Mouse (Mus musculus) limb, embryonic 14.5 days (tissue): ENCODE results near the gene Tas2r102. TPM values are rescaled to one million over a fixed set of nuclear protein-coding genes. Genes with fewer than 3 reads are reported as not detected.

ENCODE experiments used
- ATAC-seq: fragments of 200-750 bp; cut with Nextera tagmentation; 2 replicates; pipeline ENCODE4 v1.8.0; 2017; ENCODE audit warnings: low read depth, moderate number of reproducible peaks, moderate TSS enrichment; ENCODE audit not compliant: low FRiP score
- DNase-seq: peaks from one replicate; pipeline ENCODE4 v3.0.0-alpha.2; 2015; ENCODE audit warnings: low spot score
- H3K27ac ChIP-seq: fragments of 300-500 bp; sonication (generic); replicated peaks from 2 replicates; pipeline ENCODE4 v1.5.1; 2014; ENCODE audit warnings: low read depth, mild to moderate bottlenecking, low read length, moderate library complexity, mixed read lengths
- H3K27me3 ChIP-seq: fragments of 300-500 bp; sonication (generic); 2 replicates; pipeline ENCODE4 v1.6.1; 2014; ENCODE audit warnings: low read length, mixed read lengths; ENCODE audit not compliant: control insufficient read depth, insufficient read depth
- H3K36me3 ChIP-seq: fragments of 300-500 bp; sonication (generic); 2 replicates; pipeline ENCODE4 v1.6.1; 2014; ENCODE audit warnings: mild to moderate bottlenecking, low read length, moderate library complexity, mixed read lengths; ENCODE audit not compliant: control insufficient read depth, insufficient read depth
- H3K4me1 ChIP-seq: fragments of 300-500 bp; sonication (generic); 2 replicates; pipeline ENCODE4 v1.6.1; 2014; ENCODE audit warnings: antibody characterized with exemption, low read length, mixed read lengths; ENCODE audit not compliant: control insufficient read depth, insufficient read depth
- H3K4me2 ChIP-seq: fragments of 300-500 bp; sonication (generic); replicated peaks from 2 replicates; pipeline ENCODE4 v1.6.1; 2014; ENCODE audit warnings: low read depth, mild to moderate bottlenecking, low read length, moderate library complexity; ENCODE audit not compliant: severe bottlenecking
- H3K4me3 ChIP-seq: fragments of 300-500 bp; sonication (generic); replicated peaks from 2 replicates; pipeline ENCODE4 v1.5.1; 2014; ENCODE audit warnings: low read length
- H3K9ac ChIP-seq: fragments of 300-500 bp; sonication (generic); 2 replicates; pipeline ENCODE4 v1.6.1; 2014; ENCODE audit warnings: mild to moderate bottlenecking, low read depth, low read length, moderate library complexity; ENCODE audit not compliant: severe bottlenecking
- H3K9me3 ChIP-seq: fragments of 300-500 bp; sonication (generic); 2 replicates; pipeline ENCODE4 v1.6.1; 2016; ENCODE audit warnings: low read length; ENCODE audit not compliant: control insufficient read depth
- POLR2A ChIP-seq: fragments of 200-500 bp; IDR thresholded peaks from 2 replicates; pipeline ENCODE4 v1.8.0; 2012; ENCODE audit warnings: inconsistent platforms, mild to moderate bottlenecking, moderate library complexity, borderline replicate concordance; ENCODE audit not compliant: insufficient read depth, insufficient read length; ENCODE audit errors: extremely low read depth
- WGBS: fragments of 180-500 bp; shearing (Covaris S2); extraction: QIAGEN DNeasy Blood & Tissue Kit; methylation state at CpG from one replicate; pipeline ENCODE4 v1.1.7; 2014; 5-methylcytosine and 5-hydroxymethylcytosine counted together
- polyA plus RNA-seq, 2 experiments: library from polyadenylated mRNA; depleted of rRNA in 1 of 2; stranded (reverse) in 1 of 2; unstranded in 1 of 2; fragments of >200 nt; fragmentation: Nextera tagmentation in 1 of 2; extraction: Ambion mirVana in 1 of 2; gene quantifications; 2 replicates each; pipeline versions ENCODE4 v1.2.1 to v1.2.3; 2012 to 2014

The Tas2r102 gene
- not detected in 2 replicates for polyA plus RNA-seq (2012; rRNA removed)
- not detected in 2 replicates for polyA plus RNA-seq (2014; fragmentation: Nextera tagmentation; extraction: Ambion mirVana)

GRCm38 (mm10) chr6:132761831-132762230, at the start of gene Tas2r102:
Tas2r102 (plus strand) TSS chr6:132762131.
- Histone ChIP-seq H3K9me3 (no peaks in the 10 kb centered on the region), H3K27ac (no peak within 1 kb of the TSS), H3K4me2 (no peak within 1 kb of the TSS), H3K4me1 (no peaks in the 10 kb centered on the region), H3K4me3 (no peak within 1 kb of the TSS), H3K36me3 (no peaks in the 10 kb centered on the region), H3K9ac (no peak within 1 kb of the TSS), H3K27me3 (no peaks in the 10 kb centered on the region)
- no peak for TF ChIP-seq POLR2A
- no peak for DNase-seq
- WGBS = 94% methylated on average over 2 of the region's 2 CpGs
- ATAC-seq = no peak

- TF ChIP-seq POLR2A = no peak
Observed at GRCm38 (mm10) chr6:132737935-132738334, 24.0 kb upstream of the Tas2r102 start, which contains the start of gene Tas2r115. Tas2r115 (minus strand) TSS chr6:132738035.

GRCm38 (mm10) chr6:132750206-132750605, 11.7 kb upstream of the Tas2r102 start:
- no peaks in the 10 kb centered on the region for H3K36me3 ChIP-seq
- TF ChIP-seq POLR2A = no peak
- H3K27ac ChIP-seq = no peak overlapping the region
- H3K4me2 ChIP-seq = no peak overlapping the region
- ATAC-seq (no peak), DNase-seq (no peak)
- H3K9me3 ChIP-seq = no peaks in the 10 kb centered on the region; the same call in 1 of the 2 replicates
- no peak overlapping the region for H3K4me3 ChIP-seq
- no peak overlapping the region for H3K9ac ChIP-seq
- no peaks in the 10 kb centered on the region for H3K27me3 ChIP-seq
- no peaks in the 10 kb centered on the region for H3K4me1 ChIP-seq
- WGBS = 89% methylated on average over 2 of the region's 2 CpGs

More at GRCm38 (mm10) chr6:132737935-132738334, 24.0 kb upstream of the Tas2r102 start, which contains the start of gene Tas2r115:
- no peak for ATAC-seq
- Histone ChIP-seq H3K4me3 (no peak within 1 kb of the TSS), H3K9me3 (no peaks in the 10 kb centered on the region), H3K36me3 (no peaks in the 10 kb centered on the region), H3K27ac (no peak within 1 kb of the TSS), H3K27me3 (no peaks in the 10 kb centered on the region), H3K4me1 (no peaks in the 10 kb centered on the region), H3K4me2 (no peak within 1 kb of the TSS), H3K9ac (no peak within 1 kb of the TSS)
- WGBS = 65% methylated on average over 2 of the region's 2 CpGs
- DNase-seq = no peak

GRCm38 (mm10) chr6:132754430-132754829, 7.5 kb upstream of the Tas2r102 start, which contains the start of gene Tas2r124:
Tas2r124 (plus strand) TSS chr6:132754730.
- no peak within 1 kb of the TSS for H3K9ac ChIP-seq
- H3K27ac ChIP-seq = no peak within 1 kb of the TSS
- no peaks in the 10 kb centered on the region for H3K27me3 ChIP-seq
- H3K36me3 ChIP-seq = no peaks in the 10 kb centered on the region
- ATAC-seq (no peak), DNase-seq (no peak)
- H3K4me2 ChIP-seq = no peak within 1 kb of the TSS
- no peak for TF ChIP-seq POLR2A
- no peaks in the 10 kb centered on the region; the same call in 1 of the 2 replicates for H3K9me3 ChIP-seq
- H3K4me3 ChIP-seq = no peak within 1 kb of the TSS
- H3K4me1 ChIP-seq = no peaks in the 10 kb centered on the region
- WGBS = 80% methylated on average over 1 of the region's 1 CpGs

GRCm38 (mm10) chr6:132778062-132778461, 16.1 kb downstream of the Tas2r102 start, which contains the start of gene Tas2r136:
Tas2r136 (minus strand) TSS chr6:132778162.
- Histone ChIP-seq H3K4me1 (no peaks in the 10 kb centered on the region), H3K36me3 (no peaks in the 10 kb centered on the region), H3K27ac (no peak within 1 kb of the TSS), H3K9ac (no peak within 1 kb of the TSS), H3K27me3 (no peaks in the 10 kb centered on the region), H3K4me2 (no peak within 1 kb of the TSS), H3K4me3 (no peak within 1 kb of the TSS), H3K9me3 (no peaks in the 10 kb centered on the region)
- DNase-seq (no peak), ATAC-seq (no peak)
- TF ChIP-seq POLR2A = no peak
